Mouse (Mus musculus): Measurements from ENCODE around the gene 9130023H24Rik. TPM values are rescaled to one million over a fixed set of nuclear protein-coding genes. Genes with fewer than 3 reads are reported as not detected.

9130023H24Rik gene
- polyA plus RNA-seq, 1 experiment from 2014 or later, result 4.9 TPM

Other genes with a start within 250 kb of the 9130023H24Rik start
- 60.8 and 72.1 TPM in 2 replicates for gene Pycard, start 244.2 kb downstream of the 9130023H24Rik start, polyA plus RNA-seq (2015; fragmentation: Nextera tagmentation; extraction: Ambion mirVana)
- gene Trim72, start 234.1 kb downstream of the 9130023H24Rik start, polyA plus RNA-seq (2015; fragmentation: Nextera tagmentation; extraction: Ambion mirVana), result 0.84 and 1.0 TPM in 2 replicates
- 0.98 and 1.2 TPM in 2 replicates for gene Itgam, start 175.4 kb downstream of the 9130023H24Rik start, polyA plus RNA-seq (2015; fragmentation: Nextera tagmentation; extraction: Ambion mirVana)
- gene Gm49368, start 175.3 kb downstream of the 9130023H24Rik start, polyA plus RNA-seq (2015; fragmentation: Nextera tagmentation; extraction: Ambion mirVana), result not detected in 2 replicates
- gene Itgax, start 108.5 kb downstream of the 9130023H24Rik start, polyA plus RNA-seq (2015; fragmentation: Nextera tagmentation; extraction: Ambion mirVana), result 0.22 and 0.67 TPM in 2 replicates
- gene Itgad, start 83.7 kb downstream of the 9130023H24Rik start, polyA plus RNA-seq (2015; fragmentation: Nextera tagmentation; extraction: Ambion mirVana), result 0.63 and 0.69 TPM in 2 replicates
- 1,071 and 1,148 TPM in 2 replicates for gene Cox6a2, start 31.6 kb downstream of the 9130023H24Rik start, polyA plus RNA-seq (2015; fragmentation: Nextera tagmentation; extraction: Ambion mirVana)
- gene Armc5, start 689 bp downstream of the 9130023H24Rik start, polyA plus RNA-seq (2015; fragmentation: Nextera tagmentation; extraction: Ambion mirVana), result 12.8 and 13.8 TPM in 2 replicates
- 161 and 168 TPM in 2 replicates for gene Tgfb1i1, start 8.8 kb upstream of the 9130023H24Rik start, polyA plus RNA-seq (2015; fragmentation: Nextera tagmentation; extraction: Ambion mirVana)
- 0.11 TPM in 1 of 2 replicates, not detected in the other for gene Slc5a2, start 27.6 kb upstream of the 9130023H24Rik start, polyA plus RNA-seq (2015; fragmentation: Nextera tagmentation; extraction: Ambion mirVana)
- 14.2 and 15.9 TPM in 2 replicates for gene BC017158, start 60.1 kb upstream of the 9130023H24Rik start, polyA plus RNA-seq (2015; fragmentation: Nextera tagmentation; extraction: Ambion mirVana)
- 10.1 and 11.6 TPM in 2 replicates for gene Rgs10, start 180.7 kb upstream of the 9130023H24Rik start, polyA plus RNA-seq (2015; fragmentation: Nextera tagmentation; extraction: Ambion mirVana)
- gene Tial1, start 223.7 kb upstream of the 9130023H24Rik start, polyA plus RNA-seq (2015; fragmentation: Nextera tagmentation; extraction: Ambion mirVana), result 16.5 and 16.6 TPM in 2 replicates